Mouse (Mus musculus) forebrain, embryonic 12.5 days (tissue): Measurements from ENCODE around the gene Ddx4. TPM values are rescaled to one million over a fixed set of nuclear protein-coding genes. Genes with fewer than 3 reads are reported as not detected.
"Not testable (repeated sequence)": the region's sequence is repeated elsewhere in the genome, so short reads cannot be mapped to it uniquely, and the experiment has no call there.

ENCODE experiments used
- ATAC-seq: fragments of 200-750 bp; cut with Nextera tagmentation; 2 replicates; pipeline ENCODE4 v1.8.0; 2017; ENCODE audit warnings: moderate TSS enrichment; ENCODE audit not compliant: low FRiP score
- H3K27ac ChIP-seq: fragments of 300-500 bp; sonication (generic); 2 replicates; pipeline ENCODE4 v1.5.1; 2016; ENCODE audit warnings: mild to moderate bottlenecking
- H3K27me3 ChIP-seq: fragments of 300-500 bp; sonication (generic); 2 replicates; pipeline ENCODE4 v1.6.1; 2016; ENCODE audit warnings: mild to moderate bottlenecking
- H3K36me3 ChIP-seq: fragments of 300-500 bp; sonication (generic); replicated peaks from 2 replicates; pipeline ENCODE4 v1.6.1; 2016; ENCODE audit warnings: mild to moderate bottlenecking
- H3K4me1 ChIP-seq: fragments of 300-500 bp; sonication (generic); 2 replicates; pipeline ENCODE4 v1.6.1; 2016
- H3K4me2 ChIP-seq: fragments of 300-500 bp; sonication (generic); 2 replicates; pipeline ENCODE4 v1.6.1; 2016; ENCODE audit warnings: mild to moderate bottlenecking, moderate library complexity
- H3K4me3 ChIP-seq: fragments of 300-500 bp; sonication (generic); replicated peaks from 2 replicates; pipeline ENCODE4 v1.5.1; 2016; ENCODE audit warnings: mild to moderate bottlenecking
- H3K9ac ChIP-seq: fragments of 300-500 bp; sonication (generic); 2 replicates; pipeline ENCODE4 v1.6.1; 2016; ENCODE audit warnings: mild to moderate bottlenecking
- H3K9me3 ChIP-seq: fragments of 300-500 bp; sonication (generic); 2 replicates; pipeline ENCODE4 v1.6.1; 2016
- WGBS: fragments of 180-500 bp; shearing (Covaris S2); methylation state at CpG from one replicate; pipeline ENCODE4 v1.1.7; 2016; 5-methylcytosine and 5-hydroxymethylcytosine counted together
- polyA plus RNA-seq: library from polyadenylated mRNA; unstranded; fragments of >200 nt; fragmentation: Nextera tagmentation; extraction: Ambion mirVana; gene quantifications from 2 replicates; pipeline ENCODE4 v1.2.1, GENCODE M21; 2016

Ddx4 gene
- polyA plus RNA-seq, 1 experiment from 2014 or later, result 0.86 TPM

- no peak overlapping the region for H3K9ac ChIP-seq
- ATAC-seq, result no peak
- H3K27me3 ChIP-seq, result no peaks in the 10 kb centered on the region
- no peak overlapping the region for H3K4me2 ChIP-seq
- H3K4me3 ChIP-seq, result no peak overlapping the region
- no peak overlapping the region for H3K27ac ChIP-seq
- peaks cover 11% of the 10 kb centered on the region for H3K4me1 ChIP-seq
- no peaks in the 10 kb centered on the region for H3K9me3 ChIP-seq
- no peaks in the 10 kb centered on the region for H3K36me3 ChIP-seq
- WGBS, result 21% methylated on average over 11 of the region's 11 CpGs
Measured at GRCm38 (mm10) chr13:112580590-112581320, 71.5 kb downstream of the Ddx4 start.

GRCm38 (mm10) chr13:112578041-112578440 is 74.2 kb downstream of the Ddx4 start:
- not testable (repeated sequence) for H3K4me3 ChIP-seq, H3K36me3 ChIP-seq, H3K4me2 ChIP-seq, H3K27ac ChIP-seq, ATAC-seq, H3K27me3 ChIP-seq, H3K9me3 ChIP-seq, H3K9ac ChIP-seq
- H3K4me1 ChIP-seq, result peaks cover 11% of the 10 kb centered on the region
- WGBS, result 91% methylated on average over 11 of the region's 11 CpGs

GRCm38 (mm10) chr13:112573800-112574199 is 78.5 kb downstream of the Ddx4 start:
- no peak for ATAC-seq
- Histone ChIP-seq H3K9me3 (no peaks in the 10 kb centered on the region), H3K27ac (no peak overlapping the region), H3K9ac (no peak overlapping the region), H3K4me2 (no peak overlapping the region), H3K27me3 (no peaks in the 10 kb centered on the region), H3K36me3 (no peaks in the 10 kb centered on the region), H3K4me1 (no peaks in the 10 kb centered on the region), H3K4me3 (no peak overlapping the region)

- Histone ChIP-seq H3K27ac (no peak overlapping the region), H3K36me3 (no peaks in the 10 kb centered on the region), H3K4me3 (no peak overlapping the region), H3K4me1 (no peaks in the 10 kb centered on the region), H3K4me2 (no peak overlapping the region), H3K27me3 (no peaks in the 10 kb centered on the region), H3K9ac (no peak overlapping the region), H3K9me3 (no peaks in the 10 kb centered on the region)
- no peak for ATAC-seq
- 79% methylated on average over 5 of the region's 5 CpGs for WGBS
Measured at GRCm38 (mm10) chr13:112570768-112571167, 81.5 kb downstream of the Ddx4 start.

- Histone ChIP-seq H3K4me3 (no peak overlapping the region), H3K4me1 (no peaks in the 10 kb centered on the region), H3K4me2 (no peak overlapping the region), H3K27ac (no peak overlapping the region), H3K36me3 (no peaks in the 10 kb centered on the region), H3K9me3 (no peaks in the 10 kb centered on the region), H3K9ac (no peak overlapping the region), H3K27me3 (no peaks in the 10 kb centered on the region)
- 60% methylated on average over 4 of the region's 4 CpGs for WGBS
- no peak for ATAC-seq
Measured at GRCm38 (mm10) chr13:112569606-112570005, 82.7 kb downstream of the Ddx4 start.

- H3K4me3 ChIP-seq, result no peak overlapping the region
- H3K9ac ChIP-seq, result no peak overlapping the region
- WGBS, result 86% methylated on average over 6 of the region's 6 CpGs
- H3K27ac ChIP-seq, result no peak overlapping the region
- no peaks in the 10 kb centered on the region for H3K27me3 ChIP-seq
- no peaks in the 10 kb centered on the region for H3K4me1 ChIP-seq
- no peak for ATAC-seq
- H3K9me3 ChIP-seq, result no peaks in the 10 kb centered on the region
- H3K36me3 ChIP-seq, result no peaks in the 10 kb centered on the region
- no peak overlapping the region for H3K4me2 ChIP-seq
Measured at GRCm38 (mm10) chr13:112560554-112561138, 91.6 kb downstream of the Ddx4 start.

GRCm38 (mm10) chr13:112556501-112556900 is 95.8 kb downstream of the Ddx4 start:
- Histone ChIP-seq H3K4me2 (no peak overlapping the region), H3K27ac (no peak overlapping the region), H3K4me3 (no peak overlapping the region), H3K9ac (no peak overlapping the region), H3K36me3 (no peaks in the 10 kb centered on the region), H3K27me3 (no peaks in the 10 kb centered on the region), H3K4me1 (no peaks in the 10 kb centered on the region), H3K9me3 (no peaks in the 10 kb centered on the region)
- 82% methylated on average over 2 of the region's 2 CpGs for WGBS
- no peak for ATAC-seq

GRCm38 (mm10) chr13:112553304-112553703 is 99.0 kb downstream of the Ddx4 start:
- H3K4me1 ChIP-seq, result no peaks in the 10 kb centered on the region
- no peak overlapping the region for H3K4me2 ChIP-seq
- H3K27me3 ChIP-seq, result no peaks in the 10 kb centered on the region
- no peaks in the 10 kb centered on the region for H3K9me3 ChIP-seq
- H3K36me3 ChIP-seq, result no peaks in the 10 kb centered on the region
- no peak overlapping the region for H3K27ac ChIP-seq
- WGBS, result 92% methylated on average over 5 of the region's 5 CpGs
- H3K4me3 ChIP-seq, result no peak overlapping the region
- H3K9ac ChIP-seq, result no peak overlapping the region
- no peak for ATAC-seq

GRCm38 (mm10) chr13:112551641-112552548 is 100.4 kb downstream of the Ddx4 start:
- Histone ChIP-seq H3K27me3 (no peaks in the 10 kb centered on the region), H3K9me3 (no peaks in the 10 kb centered on the region), H3K4me1 (no peaks in the 10 kb centered on the region), H3K9ac (no peak overlapping the region), H3K4me2 (no peak overlapping the region), H3K36me3 (no peaks in the 10 kb centered on the region), H3K4me3 (no peak overlapping the region), H3K27ac (no peak overlapping the region)
- ATAC-seq, result no peak
- 88% methylated on average over 7 of the region's 7 CpGs for WGBS

Other genes starting within 250 kb of the Ddx4 start
- gene Il6st, start 188.4 kb downstream of the Ddx4 start, polyA plus RNA-seq, result 30.4 and 31.6 TPM in 2 replicates
- gene Il31ra, start 58.1 kb downstream of the Ddx4 start, polyA plus RNA-seq, result 0.06 and 0.14 TPM in 2 replicates
- gene Slc38a9, start 8.3 kb upstream of the Ddx4 start, polyA plus RNA-seq, result 21.8 and 22.2 TPM in 2 replicates
- gene Plpp1, start 148.3 kb upstream of the Ddx4 start, polyA plus RNA-seq, result 17.8 and 19.1 TPM in 2 replicates